Mouse (Mus musculus): ENCODE results near the gene Hs3st3a1.

The Hs3st3a1 gene

GRCm38 (mm10) chr11:64434611-64435545 lies at the start of gene Hs3st3a1:
Gene Hs3st3a1 (plus strand): TSS chr11:64435332.
- peak in 1 of 2 experiments; percentile 13 for DNase-seq (ENCODE audit: low spot score in 2 of 2)

- DNase-seq (ENCODE audit: low spot score in 2 of 2): no peak
Observed at GRCm38 (mm10) chr11:64386333-64386732, 48.8 kb upstream of the Hs3st3a1 start.

GRCm38 (mm10) chr11:64396331-64396881 lies 38.7 kb upstream of the Hs3st3a1 start:
- peak; percentile 63 to 79 for DNase-seq (ENCODE audit: low spot score in 2 of 2)

GRCm38 (mm10) chr11:64396949-64397348 lies 38.2 kb upstream of the Hs3st3a1 start:
- DNase-seq (ENCODE audit: low spot score in 2 of 2): no peak

GRCm38 (mm10) chr11:64397612-64398011 lies 37.5 kb upstream of the Hs3st3a1 start:
- no peak for DNase-seq (ENCODE audit: low spot score in 2 of 2)

- no peak for DNase-seq (ENCODE audit: low spot score in 2 of 2)
Observed at GRCm38 (mm10) chr11:64400534-64401093, 34.5 kb upstream of the Hs3st3a1 start.

GRCm38 (mm10) chr11:64418969-64419368 lies 16.2 kb upstream of the Hs3st3a1 start:
- DNase-seq (ENCODE audit: low spot score in 2 of 2): no peak

GRCm38 (mm10) chr11:64435546-64436411 lies 647 bp downstream of the Hs3st3a1 start:
- peak in 1 of 2 experiments; percentile 4 for DNase-seq (ENCODE audit: low spot score in 2 of 2)

GRCm38 (mm10) chr11:64436412-64436727 lies 1.2 kb downstream of the Hs3st3a1 start, which contains the start of gene F930015N05Rik:
Gene F930015N05Rik (minus strand): TSS chr11:64436653.
- no peak for DNase-seq (ENCODE audit: low spot score in 2 of 2)

GRCm38 (mm10) chr11:64436791-64437298 lies 1.7 kb downstream of the Hs3st3a1 start:
- DNase-seq (ENCODE audit: low spot score in 2 of 2): no peak

- no peak for DNase-seq (ENCODE audit: low spot score in 2 of 2)
Observed at GRCm38 (mm10) chr11:64437721-64438120, 2.6 kb downstream of the Hs3st3a1 start.

GRCm38 (mm10) chr11:64438909-64439308 lies 3.8 kb downstream of the Hs3st3a1 start:
- DNase-seq (ENCODE audit: low spot score in 2 of 2): no peak

GRCm38 (mm10) chr11:64442119-64442518 lies 7.0 kb downstream of the Hs3st3a1 start:
- DNase-seq (ENCODE audit: low spot score in 2 of 2): peak in 1 of 2 experiments; percentile 45

GRCm38 (mm10) chr11:64442701-64443100 lies 7.6 kb downstream of the Hs3st3a1 start:
- no peak for DNase-seq (ENCODE audit: low spot score in 2 of 2)

- DNase-seq (ENCODE audit: low spot score in 2 of 2): no peak
Observed at GRCm38 (mm10) chr11:64445227-64445626, 10.1 kb downstream of the Hs3st3a1 start.

- DNase-seq (ENCODE audit: low spot score in 2 of 2): no peak
Observed at GRCm38 (mm10) chr11:64448586-64449315, 13.6 kb downstream of the Hs3st3a1 start.

GRCm38 (mm10) chr11:64461746-64462145 lies 26.6 kb downstream of the Hs3st3a1 start:
- DNase-seq (ENCODE audit: low spot score in 2 of 2): no peak

- no peak for DNase-seq (ENCODE audit: low spot score in 2 of 2)
Observed at GRCm38 (mm10) chr11:64468737-64469136, 33.6 kb downstream of the Hs3st3a1 start.

GRCm38 (mm10) chr11:64470689-64471088 lies 35.6 kb downstream of the Hs3st3a1 start:
- no peak for DNase-seq (ENCODE audit: low spot score in 2 of 2)

GRCm38 (mm10) chr11:64473679-64474078 lies 38.5 kb downstream of the Hs3st3a1 start:
- DNase-seq (ENCODE audit: low spot score in 2 of 2): no peak

GRCm38 (mm10) chr11:64481445-64481844 lies 46.3 kb downstream of the Hs3st3a1 start:
- DNase-seq (ENCODE audit: low spot score in 2 of 2): no peak

Measured in left cerebral cortex, adult 9 months (tissue).